Mouse (Mus musculus) thymus, adult 2 months (tissue): ENCODE results near the gene Rtn4rl2. TPM values are rescaled to one million over a fixed set of nuclear protein-coding genes. Genes with fewer than 3 reads are reported as not detected.
A peak's percentile ranks its signal among the peaks of the same experiment; 100 is the strongest.

Experiments
- DNase-seq: peaks from one replicate; pipeline ENCODE4 v3.0.0; 2021
- H3K27ac ChIP-seq: fragments of 200-500 bp; 2 replicates; pipeline ENCODE4 v1.5.1; 2012; ENCODE audit warnings: low read length, control low read depth; ENCODE audit not compliant: control insufficient read depth, insufficient read depth
- H3K27me3 ChIP-seq: fragments of 200-500 bp; 2 replicates; pipeline ENCODE4 v1.6.1; 2012; ENCODE audit warnings: mild to moderate bottlenecking, low read length, moderate library complexity, mixed read lengths; ENCODE audit not compliant: control insufficient read depth, insufficient read depth
- H3K36me3 ChIP-seq: fragments of 200-500 bp; 2 replicates; pipeline ENCODE4 v1.6.1; 2012; ENCODE audit warnings: mild to moderate bottlenecking, low read length, moderate library complexity; ENCODE audit not compliant: control insufficient read depth, insufficient read depth
- H3K4me1 ChIP-seq: fragments of 200-500 bp; replicated peaks from 2 replicates; pipeline ENCODE4 v1.6.1; 2012; ENCODE audit warnings: low read length; ENCODE audit not compliant: control insufficient read depth, insufficient read depth
- H3K4me3 ChIP-seq: fragments of 200-500 bp; 2 replicates; pipeline ENCODE4 v1.5.1; 2012; ENCODE audit warnings: mild to moderate bottlenecking, low read length, control low read depth, moderate library complexity; ENCODE audit not compliant: control insufficient read depth, insufficient read depth
- CTCF ChIP-seq: fragments of 200-500 bp; IDR thresholded peaks from 2 replicates; pipeline ENCODE4 v1.5.1; 2012; ENCODE audit warnings: mild to moderate bottlenecking, control low read depth, low read length, moderate library complexity, borderline replicate concordance; ENCODE audit not compliant: control insufficient read depth, poor library complexity, insufficient read depth; ENCODE audit errors: extremely low read depth
- POLR2A ChIP-seq: fragments of 200-500 bp; IDR thresholded peaks from 2 replicates; pipeline ENCODE4 v1.6.1; 2012; ENCODE audit warnings: mild to moderate bottlenecking, low read length, control low read depth, moderate library complexity; ENCODE audit not compliant: control insufficient read depth, poor library complexity, insufficient read depth; ENCODE audit errors: extremely low read depth
- WGBS: fragments of 180-500 bp; shearing (Covaris S2); methylation state at CpG from one replicate; pipeline ENCODE4 v1.1.7; 2018; 5-methylcytosine and 5-hydroxymethylcytosine counted together
- polyA plus RNA-seq: library from polyadenylated mRNA; depleted of rRNA; stranded (reverse); fragments of >200 nt; gene quantifications from 2 replicates; pipeline ENCODE4 v1.2.3, GENCODE M21; 2012

The Rtn4rl2 gene
- polyA plus RNA-seq, 1 experiment, result 1.8 TPM

- peaks cover 8% of the 10 kb centered on the region; the same call in 1 of the 2 replicates for H3K4me1 ChIP-seq
- no peak for TF ChIP-seq CTCF
- TF ChIP-seq POLR2A, result no peak
- DNase-seq, result no peak
- H3K27ac ChIP-seq, result no peak overlapping the region
- H3K36me3 ChIP-seq, result no peaks in the 10 kb centered on the region
- peaks cover 12% of the 10 kb centered on the region for H3K27me3 ChIP-seq
- under 1% methylated on average over 78 of the region's 78 CpGs for WGBS
- no peak overlapping the region for H3K4me3 ChIP-seq
Measured at GRCm38 (mm10) chr2:84872105-84872716, 14.3 kb downstream of the Rtn4rl2 start.

GRCm38 (mm10) chr2:84870623-84871160 lies 15.8 kb downstream of the Rtn4rl2 start:
- H3K27me3 ChIP-seq, result peaks cover 12% of the 10 kb centered on the region
- WGBS, result 50% methylated on average over 4 of the region's 4 CpGs

GRCm38 (mm10) chr2:84868977-84869376 lies 17.5 kb downstream of the Rtn4rl2 start:
- Histone ChIP-seq H3K4me3 (no peak overlapping the region), H3K36me3 (no peaks in the 10 kb centered on the region), H3K4me1 (peaks cover 13% of the 10 kb centered on the region), H3K27me3 (peaks cover 12% of the 10 kb centered on the region), H3K27ac (no peak overlapping the region)
- DNase-seq, result no peak
- 10% methylated on average over 2 of the region's 2 CpGs for WGBS
- TF ChIP-seq CTCF (no peak), POLR2A (no peak)

More at GRCm38 (mm10) chr2:84870623-84871160, 15.8 kb downstream of the Rtn4rl2 start:
- no peak overlapping the region for H3K4me3 ChIP-seq
- peaks cover 12% of the 10 kb centered on the region for H3K4me1 ChIP-seq
- TF ChIP-seq POLR2A, result no peak
- TF ChIP-seq CTCF, result no peak
- no peak for DNase-seq
- no peak overlapping the region for H3K27ac ChIP-seq
- no peaks in the 10 kb centered on the region for H3K36me3 ChIP-seq

- no peak overlapping the region for H3K27ac ChIP-seq
- no peaks in the 10 kb centered on the region for H3K36me3 ChIP-seq
- H3K27me3 ChIP-seq, result peaks cover 12% of the 10 kb centered on the region
- peak; percentile 80 for DNase-seq
- TF ChIP-seq CTCF (peak; percentile 86; the same call in 1 of the 2 replicates), POLR2A (no peak)
- no peak overlapping the region for H3K4me3 ChIP-seq
- WGBS, result 2% methylated on average over 5 of the region's 5 CpGs
- peaks cover 13% of the 10 kb centered on the region for H3K4me1 ChIP-seq
Measured at GRCm38 (mm10) chr2:84868521-84868943, 18.0 kb downstream of the Rtn4rl2 start.

GRCm38 (mm10) chr2:84865616-84866571 lies 20.6 kb downstream of the Rtn4rl2 start:
- no peak overlapping the region for H3K27ac ChIP-seq
- whole genome bisulfite sequencing, result 12% methylated on average over 47 of the region's 47 CpGs
- TF ChIP-seq CTCF, result peak; percentile 80; the same call in 1 of the 2 replicates
- no peak for TF ChIP-seq POLR2A
- no peak overlapping the region for H3K4me3 ChIP-seq
- peaks cover 5% of the 10 kb centered on the region for H3K4me1 ChIP-seq
- H3K36me3 ChIP-seq, result peaks cover 18% of the 10 kb centered on the region; the same call in 1 of the 2 replicates
- H3K27me3 ChIP-seq, result no peaks in the 10 kb centered on the region; the same call in 1 of the 2 replicates
- peak; percentile 57 for DNase-seq

- peaks cover 42% of the 10 kb centered on the region for H3K36me3 ChIP-seq
- no peak overlapping the region for H3K4me3 ChIP-seq
- no peak for DNase-seq
- H3K27me3 ChIP-seq, result no peaks in the 10 kb centered on the region; the same call in 1 of the 2 replicates
- 68% methylated on average over 3 of the region's 3 CpGs for WGBS
- peaks cover 5% of the 10 kb centered on the region for H3K4me1 ChIP-seq
- TF ChIP-seq CTCF (no peak), POLR2A (no peak)
- H3K27ac ChIP-seq, result no peak overlapping the region
Measured at GRCm38 (mm10) chr2:84862231-84862630, 24.3 kb downstream of the Rtn4rl2 start.
